ENCODE assay signal across 9 mouse cellular contexts in the genomic region with DNA sequence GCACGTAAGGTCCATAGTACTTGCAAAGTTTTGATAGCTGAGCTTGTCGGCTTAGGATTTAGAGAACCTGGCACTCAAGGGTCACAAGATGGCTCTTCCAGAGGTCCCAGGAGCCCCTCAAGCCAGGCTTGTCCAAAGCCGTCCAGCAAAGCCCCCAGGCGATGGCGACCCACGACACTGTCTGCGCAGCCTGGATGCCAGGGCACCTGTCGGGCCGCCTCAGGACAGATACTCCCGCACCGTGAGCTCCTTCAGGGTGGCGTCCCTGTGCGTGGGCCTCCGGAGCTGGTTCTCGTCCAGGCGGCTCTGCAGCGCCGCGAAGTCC. TPM values are rescaled to one million over a fixed set of nuclear protein-coding genes. Genes with fewer than 3 reads are reported as not detected.
DNase-seq lines count a peak whose midpoint lies in the region; ATAC-seq lines count a peak whose summit lies in the region.
"Had no signal": no experiment of that assay in that cellular context is flagged by ENCODE, and none has a peak within 500 bp of the region (broad histone marks: within the 10 kb centered on the region; RNA-seq: fewer than 3 reads in every experiment).

No protein-coding gene starts in this region.

- no peak overlapping the region for H3K27ac ChIP-seq in heart, embryonic 14.5 days (replicated peaks in 1 of 2; ENCODE audit: control insufficient read depth in 1 of 2, insufficient read depth in 1 of 2, low read depth in 2 of 2, low read length in 2 of 2)
- H3K27ac ChIP-seq in brown adipose tissue, adult 24 weeks (replicated peaks; ENCODE audit: low read depth, low read length): no peak overlapping the region
- H3K27ac ChIP-seq in hindbrain, embryonic 12.5 days: peak overlapping the region; percentile 40; the same call in 1 of the 2 replicates
- H3K27ac ChIP-seq in midbrain, embryonic 12.5 days (replicated peaks): no peak overlapping the region

- H3K4me2 ChIP-seq in heart, embryonic 14.5 days (ENCODE audit: low read length): peak overlapping the region; percentile 94
- H3K4me2 ChIP-seq in hindbrain, embryonic 12.5 days (replicated peaks): peak overlapping the region; percentile 81
- H3K4me2 ChIP-seq in midbrain, embryonic 12.5 days (replicated peaks): peak overlapping the region; percentile 83

- H3K4me1 ChIP-seq in heart, embryonic 14.5 days (ENCODE audit: control insufficient read depth in 2 of 2, insufficient read depth in 2 of 2, low read length in 2 of 2): peaks cover 0 to 5% of the 10 kb centered on the region in 2 experiments; a peak in 1 of 4 replicates
- peaks cover 22% of the 10 kb centered on the region for H3K4me1 ChIP-seq in brown adipose tissue, adult 24 weeks (ENCODE audit: control insufficient read depth, insufficient read depth, insufficient read length, low read length)
- peaks cover 10% of the 10 kb centered on the region; the same call in 1 of the 2 replicates for H3K4me1 ChIP-seq in hindbrain, embryonic 12.5 days
- peaks cover 14% of the 10 kb centered on the region for H3K4me1 ChIP-seq in midbrain, embryonic 12.5 days

- peaks cover 54% of the 10 kb centered on the region for H3K27me3 ChIP-seq in heart, embryonic 14.5 days (ENCODE audit: control insufficient read depth, insufficient read depth, low read length)
- H3K27me3 ChIP-seq in hindbrain, embryonic 12.5 days: peaks cover 40% of the 10 kb centered on the region
- H3K27me3 ChIP-seq in midbrain, embryonic 12.5 days: peaks cover 55% of the 10 kb centered on the region

- ATAC-seq in heart, embryonic 14.5 days (ENCODE audit: insufficient number of reproducible peaks, insufficient read depth, low FRiP score, low read depth): no peak
- no peak; the same call in 1 of the 2 replicates for ATAC-seq in hindbrain, embryonic 12.5 days (ENCODE audit: low FRiP score)
- ATAC-seq in midbrain, embryonic 12.5 days (ENCODE audit: low FRiP score, low read depth): no peak; the same call in 1 of the 2 replicates

- H3K4me3 ChIP-seq in heart, embryonic 14.5 days (ENCODE audit: control insufficient read depth in 1 of 2, insufficient read depth in 1 of 2, low read depth in 1 of 2, low read length in 2 of 2): peak overlapping the region; percentile 52
- H3K4me3 ChIP-seq in brown adipose tissue, adult 24 weeks (ENCODE audit: insufficient read depth, low read depth, low read length): peak overlapping the region; percentile 67
- H3K4me3 ChIP-seq in hindbrain, embryonic 12.5 days: peak overlapping the region; percentile 56
- peak overlapping the region; percentile 56 for H3K4me3 ChIP-seq in midbrain, embryonic 12.5 days

- no peaks in the 10 kb centered on the region for H3K9me3 ChIP-seq in heart, embryonic 14.5 days (ENCODE audit: control insufficient read depth, low read length)
- H3K9me3 ChIP-seq in hindbrain, embryonic 12.5 days (replicated peaks): no peaks in the 10 kb centered on the region
- H3K9me3 ChIP-seq in midbrain, embryonic 12.5 days: no peaks in the 10 kb centered on the region

- no peaks in the 10 kb centered on the region for H3K36me3 ChIP-seq in heart, embryonic 14.5 days (ENCODE audit: control insufficient read depth, insufficient read depth, low read length)
- H3K36me3 ChIP-seq in hindbrain, embryonic 12.5 days: no peaks in the 10 kb centered on the region
- no peaks in the 10 kb centered on the region for H3K36me3 ChIP-seq in midbrain, embryonic 12.5 days

- 11% methylated on average over 19 of the region's 19 CpGs for WGBS in heart, embryonic 14.5 days
- WGBS in hindbrain, embryonic 12.5 days: 10% methylated on average over 19 of the region's 19 CpGs
- 11% methylated on average over 19 of the region's 19 CpGs for WGBS in midbrain, embryonic 12.5 days

- no peak for DNase-seq in heart, postnatal 36 days
- DNase-seq in frontal cortex, postnatal 14 days (ENCODE audit: low spot score in 2 of 2): no peak
- no peak for DNase-seq in right cerebral cortex, postnatal 10 days (ENCODE audit: low spot score in 2 of 2)
- DNase-seq in left cerebral cortex, adult 9 months (ENCODE audit: low spot score in 2 of 2): no peak
- DNase-seq: thymus, postnatal 36 days had no signal

- intact Hi-C loops in heart, postnatal 36 days (cut with DNase I): loop anchor here (2.0 to 5.0 kb wide), 2 partner anchors 72 to 430 kb away; partner anchors contain the start of gene Tent4b

- peak overlapping the region; percentile 76 for H3K9ac ChIP-seq in heart, embryonic 14.5 days (ENCODE audit: low read length)
- H3K9ac ChIP-seq in hindbrain, embryonic 12.5 days: peak overlapping the region; percentile 58
- H3K9ac ChIP-seq in midbrain, embryonic 12.5 days (replicated peaks): peak overlapping the region; percentile 69; the same call in 1 of the 2 replicates

RNA-seq across cellular contexts. Expression of gene Snx20, which starts 9.0 kb away (rescaled TPM):
- 1.7 and 2.0 TPM in 2 replicates for polyA plus RNA-seq in heart, embryonic 14.5 days (2014; fragmentation: Nextera tagmentation; extraction: Ambion mirVana)
- total RNA-seq in heart, postnatal 36 days (2021): 1 to 10 TPM in 1 of 2 experiments, under 1 TPM in 1; 0.94 to 1.6 TPM
- 1.2 and 1.9 TPM in 2 replicates for polyA plus RNA-seq in brown adipose tissue, adult 24 weeks (2012; ENCODE audit: insufficient read depth, insufficient read length, missing spikeins)
- 1.5 and 1.7 TPM in 2 replicates for polyA plus RNA-seq in hindbrain, embryonic 12.5 days (2016; fragmentation: Nextera tagmentation; extraction: Ambion mirVana)
- 0.88 and 1.3 TPM in 2 replicates for polyA plus RNA-seq in midbrain, embryonic 12.5 days (2016; fragmentation: Nextera tagmentation; extraction: Ambion mirVana)

RNA-seq across cellular contexts. Expression of gene Nod2, which starts 20.2 kb away (rescaled TPM):
- not detected in 2 replicates for polyA plus RNA-seq in heart, embryonic 14.5 days (2014; fragmentation: Nextera tagmentation; extraction: Ambion mirVana)
- total RNA-seq in heart, postnatal 36 days (2021): 1 to 10 TPM; 1.1 to 1.4 TPM
- 0.24 and 0.58 TPM in 2 replicates for polyA plus RNA-seq in brown adipose tissue, adult 24 weeks (2012; ENCODE audit: insufficient read depth, insufficient read length, missing spikeins)
- 0.13 and 0.25 TPM in 2 replicates for polyA plus RNA-seq in hindbrain, embryonic 12.5 days (2016; fragmentation: Nextera tagmentation; extraction: Ambion mirVana)
- 0.10 and 0.22 TPM in 2 replicates for polyA plus RNA-seq in midbrain, embryonic 12.5 days (2016; fragmentation: Nextera tagmentation; extraction: Ambion mirVana)
